Mouse (Mus musculus) heart, postnatal 0 days (tissue): ENCODE measurements at regions not wholly inside any gene's neighbourhood (a gene's known extent, or its start where the extent isn't known, plus 50 kb on each side); places are given as distances from the start of the nearest gene placed in this dataset.

Source experiments
- CTCF ChIP-seq: IDR thresholded peaks from 2 replicates; pipeline ENCODE4 v1.5.1; 2016; ENCODE audit warnings: antibody characterized with exemption, control low read depth, low read depth
- EP300 ChIP-seq: IDR thresholded peaks from 2 replicates; pipeline ENCODE4 v1.6.1; 2016; ENCODE audit warnings: antibody characterized with exemption, low read depth

GRCm38 (mm10) chr13:97842801-97843200, 82.4 kb upstream of the Gm10260 start:
- TF ChIP-seq CTCF (no peak), EP300 (no peak)
